Comparison of ENCODE assay signal across 28 mouse cellular contexts in the genomic region with DNA sequence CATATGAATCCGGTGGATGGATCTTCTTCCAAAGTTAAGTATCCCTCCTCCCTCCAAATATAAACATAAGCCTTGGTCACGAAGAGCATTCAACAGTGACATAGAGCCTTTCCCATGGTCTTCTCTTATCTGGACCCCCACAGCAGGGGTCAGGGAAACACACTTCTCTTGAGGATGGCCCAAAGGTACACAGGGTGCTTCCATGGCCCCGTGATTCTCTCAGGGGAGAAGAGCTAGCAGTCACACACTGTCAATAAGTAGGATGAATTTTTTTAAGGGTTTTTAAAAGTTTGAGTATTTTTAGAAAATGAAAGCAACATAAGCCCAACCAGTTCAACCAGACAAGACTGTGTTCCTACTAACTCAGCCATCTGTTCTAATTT. TPM values are rescaled to one million over a fixed set of nuclear protein-coding genes. Genes with fewer than 3 reads are reported as not detected.
DNase-seq lines count a peak whose midpoint lies in the region; ATAC-seq and TF ChIP-seq lines count a peak whose summit lies in the region.
"Had no signal": no experiment of that assay in that cellular context is flagged by ENCODE, and none has a peak within 500 bp of the region (broad histone marks: within the 10 kb centered on the region; RNA-seq: fewer than 3 reads in every experiment).

No protein-coding gene starts in this region.

- H3K4me1 ChIP-seq in heart, embryonic 12.5 days (replicated peaks) = no peaks in the 10 kb centered on the region; the same call in none of the 2 replicates
- no peaks in the 10 kb centered on the region for H3K4me1 ChIP-seq in testis, adult 2 months (ENCODE audit: control insufficient read depth, insufficient read depth, low read length)
- peaks cover 15% of the 10 kb centered on the region for H3K4me1 ChIP-seq in intestine, postnatal 0 days (replicated peaks; ENCODE audit: control insufficient read depth, insufficient read depth, low read length)
- H3K4me1 ChIP-seq in stomach, postnatal 0 days (replicated peaks; ENCODE audit: control insufficient read depth, insufficient read depth) = 0 out of 2 replicates have a peak, but pooled peaks cover 3% of the 10 kb centered on the region
- H3K4me1 ChIP-seq in hindbrain, postnatal 0 days (ENCODE audit: insufficient read depth, low read length) = no peaks in the 10 kb centered on the region

- H3K27ac ChIP-seq in heart, embryonic 12.5 days (ENCODE audit: poor library complexity, severe bottlenecking) = no peak overlapping the region
- peak overlapping the region; percentile 36; the same call in 1 of the 2 replicates for H3K27ac ChIP-seq in testis, adult 2 months (ENCODE audit: control insufficient read depth, insufficient read depth, low read depth, low read length)
- H3K27ac ChIP-seq in intestine, postnatal 0 days (ENCODE audit: low read depth, low read length) = peak overlapping the region; percentile 66
- H3K27ac ChIP-seq in stomach, postnatal 0 days (replicated peaks) = peak overlapping the region; percentile 67
- no peak overlapping the region for H3K27ac ChIP-seq in hindbrain, postnatal 0 days
- H3K27ac ChIP-seq: hindbrain, embryonic 14.5 days; limb, embryonic 13.5 days had no signal

- TF ChIP-seq POLR2A in testis, adult 2 months (IDR thresholded peaks at IDR 0.05; ENCODE audit: control insufficient read depth, low read depth, low read length) = no peak

- H3K4me2 ChIP-seq in heart, embryonic 12.5 days = no peak overlapping the region
- no peak overlapping the region for H3K4me2 ChIP-seq in intestine, postnatal 0 days (replicated peaks; ENCODE audit: low read depth)
- H3K4me2 ChIP-seq in stomach, postnatal 0 days (replicated peaks; ENCODE audit: low read depth) = no peak overlapping the region
- no peak overlapping the region for H3K4me2 ChIP-seq in hindbrain, postnatal 0 days (ENCODE audit: low read depth, low read length)
- H3K4me2 ChIP-seq: heart, embryonic 11.5 days; hindbrain, embryonic 14.5 days; limb, embryonic 13.5 days; liver, embryonic 11.5 days had no signal

- WGBS in heart, embryonic 12.5 days = 80% methylated on average over 3 of the region's 3 CpGs
- 69% methylated on average over 3 of the region's 3 CpGs for WGBS in intestine, postnatal 0 days
- WGBS in stomach, postnatal 0 days = 62% methylated on average over 3 of the region's 3 CpGs
- 92% methylated on average over 3 of the region's 3 CpGs for WGBS in hindbrain, postnatal 0 days

- TF ChIP-seq EP300 in stomach, postnatal 0 days (optimal IDR thresholded peaks at IDR 0.05) = no peak

- H3K9ac ChIP-seq in heart, embryonic 12.5 days = no peak overlapping the region
- no peak overlapping the region for H3K9ac ChIP-seq in intestine, postnatal 0 days (ENCODE audit: low read depth, low read length)
- H3K9ac ChIP-seq in stomach, postnatal 0 days (ENCODE audit: low read length) = no peak overlapping the region
- H3K9ac ChIP-seq in hindbrain, postnatal 0 days (replicated peaks; ENCODE audit: low read length) = no peak overlapping the region
- H3K9ac ChIP-seq: hindbrain, embryonic 14.5 days; limb, embryonic 13.5 days had no signal

- no peak for ATAC-seq in heart, embryonic 12.5 days (ENCODE audit: insufficient number of reproducible peaks, low FRiP score)
- no peak for ATAC-seq in intestine, postnatal 0 days
- ATAC-seq in stomach, postnatal 0 days (ENCODE audit: low FRiP score, low TSS enrichment) = no peak
- no peak for ATAC-seq in cerebellum, adult (ENCODE audit: insufficient number of reproducible peaks, low FRiP score, low TSS enrichment)
- no peak for ATAC-seq in hindbrain, postnatal 0 days
- ATAC-seq: forebrain, embryonic 16.5 days; inflammation-experienced regulatory T-cells, adult 6 months had no signal

- no peak overlapping the region for H3K4me3 ChIP-seq in heart, embryonic 12.5 days
- H3K4me3 ChIP-seq in testis, adult 2 months (ENCODE audit: control insufficient read depth, low read depth, low read length) = no peak overlapping the region
- H3K4me3 ChIP-seq in intestine, postnatal 0 days (ENCODE audit: low read depth, low read length) = no peak overlapping the region
- no peak overlapping the region for H3K4me3 ChIP-seq in stomach, postnatal 0 days (ENCODE audit: low read depth, low read length)
- H3K4me3 ChIP-seq in hindbrain, postnatal 0 days (ENCODE audit: low read length) = no peak overlapping the region
- H3K4me3 ChIP-seq: erythroblast, embryonic 14.5 days; limb, embryonic 13.5 days had no signal

- no peaks in the 10 kb centered on the region for H3K27me3 ChIP-seq in heart, embryonic 12.5 days (replicated peaks)
- no peaks in the 10 kb centered on the region for H3K27me3 ChIP-seq in testis, adult 2 months (ENCODE audit: control insufficient read depth, insufficient read depth, low read length)
- no peaks in the 10 kb centered on the region for H3K27me3 ChIP-seq in intestine, postnatal 0 days (replicated peaks; ENCODE audit: control insufficient read depth, insufficient read depth, low read length)
- H3K27me3 ChIP-seq in stomach, postnatal 0 days (ENCODE audit: control insufficient read depth, insufficient read depth, low read length) = no peaks in the 10 kb centered on the region
- no peaks in the 10 kb centered on the region for H3K27me3 ChIP-seq in hindbrain, postnatal 0 days (ENCODE audit: insufficient read depth, low read length)
- H3K27me3 ChIP-seq: limb, embryonic 13.5 days had no signal

- no peaks in the 10 kb centered on the region for H3K9me3 ChIP-seq in heart, embryonic 12.5 days (replicated peaks)
- no peaks in the 10 kb centered on the region for H3K9me3 ChIP-seq in intestine, postnatal 0 days (ENCODE audit: control insufficient read depth)
- no peaks in the 10 kb centered on the region for H3K9me3 ChIP-seq in stomach, postnatal 0 days (ENCODE audit: control insufficient read depth, low read length)
- H3K9me3 ChIP-seq in hindbrain, postnatal 0 days (ENCODE audit: low read length) = no peaks in the 10 kb centered on the region
- H3K9me3 ChIP-seq: limb, embryonic 13.5 days had no signal

- no peak for TF ChIP-seq CTCF in testis, adult 2 months (IDR thresholded peaks at IDR 0.05; ENCODE audit: control insufficient read depth, insufficient read depth, insufficient replicate concordance, low read depth, low read length)
- TF ChIP-seq CTCF in intestine, postnatal 0 days (IDR thresholded peaks at IDR 0.05; ENCODE audit: low read depth) = no peak
- no peak for TF ChIP-seq CTCF in stomach, postnatal 0 days (IDR thresholded peaks at IDR 0.05; ENCODE audit: low read depth)
- no peak for TF ChIP-seq CTCF in hindbrain, postnatal 0 days (IDR thresholded peaks at IDR 0.05; ENCODE audit: low read depth)

- DNase-seq in heart, adult 11 months = peak; percentile 95
- DNase-seq in testis, postnatal 14 days (ENCODE audit: low spot score) = no peak
- no peak for DNase-seq in stomach, postnatal 0 days (ENCODE audit: low spot score)
- DNase-seq in hindbrain, postnatal 0 days (ENCODE audit: low spot score) = no peak
- DNase-seq: adrenal gland, postnatal 36 days; cerebellum, adult 18-20 months; cerebellum, postnatal 14 days; heart, postnatal 4 days; kidney, postnatal 10 days; layer of hippocampus, adult 9-11 months; lung, postnatal 10 days; midbrain, embryonic 14.5 days; retina, postnatal 1 day; right cerebral cortex, postnatal 14 days; spleen, adult 18-20 months; thymus, adult 18-20 months; thymus, postnatal 25 days had no signal

- no peaks in the 10 kb centered on the region for H3K36me3 ChIP-seq in heart, embryonic 12.5 days
- no peaks in the 10 kb centered on the region for H3K36me3 ChIP-seq in testis, adult 2 months (ENCODE audit: control insufficient read depth, insufficient read depth, low read length)
- no peaks in the 10 kb centered on the region for H3K36me3 ChIP-seq in intestine, postnatal 0 days (ENCODE audit: control insufficient read depth, insufficient read depth)
- H3K36me3 ChIP-seq in stomach, postnatal 0 days (ENCODE audit: control insufficient read depth, insufficient read depth, low read length) = no peaks in the 10 kb centered on the region
- no peaks in the 10 kb centered on the region for H3K36me3 ChIP-seq in hindbrain, postnatal 0 days (ENCODE audit: insufficient read depth, low read length)
- H3K36me3 ChIP-seq: limb, embryonic 13.5 days had no signal

RNA-seq across cellular contexts. Expression of a gene that starts 58.2 kb away (rescaled TPM):
- polyA plus RNA-seq in heart, embryonic 12.5 days (2016; fragmentation: Nextera tagmentation; extraction: Ambion mirVana) = 98.4 and 101 TPM in 2 replicates
- 28.4 and 33.0 TPM in 2 replicates for polyA plus RNA-seq in testis, adult 2 months (2012; rRNA removed)
- 77.9 and 80.7 TPM in 2 replicates for polyA plus RNA-seq in intestine, postnatal 0 days (2015; fragmentation: Nextera tagmentation; extraction: Ambion mirVana)
- 90.8 and 98.5 TPM in 2 replicates for polyA plus RNA-seq in stomach, postnatal 0 days (2015; fragmentation: Nextera tagmentation; extraction: Ambion mirVana)
- 61.8 and 69.5 TPM in 2 replicates for total RNA-seq in hindbrain, postnatal 0 days (2014; rRNA removed)
- 64.6 and 65.9 TPM in 2 replicates for polyA plus RNA-seq in hindbrain, postnatal 0 days (2015; fragmentation: Nextera tagmentation; extraction: Ambion mirVana)

Comparison
In these comparisons a context has a peak if more than half of its experiments do, and no peak if none do; other contexts are left out.
1. H3K27ac ChIP-seq: peak in testis, adult 2 months (single experiment), intestine, postnatal 0 days (single experiment) and stomach, postnatal 0 days (single experiment); none in heart, embryonic 12.5 days (single experiment) and hindbrain, postnatal 0 days (single experiment).